Mouse (Mus musculus) lung, adult 2 months (tissue): ENCODE results near the gene Celsr2. TPM values are rescaled to one million over a fixed set of nuclear protein-coding genes. Genes with fewer than 3 reads are reported as not detected.

Experiments
- DNase-seq: peaks from one replicate; pipeline ENCODE4 v3.0.0; 2022
- H3K4me1 ChIP-seq: fragments of 200-500 bp; 2 replicates; pipeline ENCODE4 v1.6.1; 2011; ENCODE audit warnings: low read length; ENCODE audit not compliant: control insufficient read depth, insufficient read depth
- H3K4me3 ChIP-seq: fragments of 200-500 bp; replicated peaks from 2 replicates; pipeline ENCODE3; 2011; ENCODE audit warnings: low read depth, mild to moderate bottlenecking, control low read depth, low read length; ENCODE audit errors: extremely low read depth
- CTCF ChIP-seq: fragments of 200-500 bp; IDR thresholded peaks from 2 replicates; pipeline ENCODE4 v1.5.1; 2011; ENCODE audit warnings: mild to moderate bottlenecking, low read length, control low read depth; ENCODE audit not compliant: insufficient read depth
- POLR2A ChIP-seq: fragments of 200-500 bp; IDR thresholded peaks from 2 replicates; pipeline ENCODE4 v1.6.1; 2011; ENCODE audit warnings: low read depth, mild to moderate bottlenecking, control low read depth, low read length, borderline replicate concordance; ENCODE audit errors: extremely low read depth
- WGBS: fragments of 180-500 bp; shearing (Covaris S2); methylation state at CpG from one replicate; pipeline ENCODE4 v1.1.7; 2018; 5-methylcytosine and 5-hydroxymethylcytosine counted together
- polyA plus RNA-seq: library from polyadenylated mRNA; depleted of rRNA; stranded (reverse); fragments of >200 nt; gene quantifications from 2 replicates; pipeline ENCODE4 v1.2.3, GENCODE M21; 2012

Gene Celsr2
- polyA plus RNA-seq, 1 experiment, result 26.7 TPM

DNA sequence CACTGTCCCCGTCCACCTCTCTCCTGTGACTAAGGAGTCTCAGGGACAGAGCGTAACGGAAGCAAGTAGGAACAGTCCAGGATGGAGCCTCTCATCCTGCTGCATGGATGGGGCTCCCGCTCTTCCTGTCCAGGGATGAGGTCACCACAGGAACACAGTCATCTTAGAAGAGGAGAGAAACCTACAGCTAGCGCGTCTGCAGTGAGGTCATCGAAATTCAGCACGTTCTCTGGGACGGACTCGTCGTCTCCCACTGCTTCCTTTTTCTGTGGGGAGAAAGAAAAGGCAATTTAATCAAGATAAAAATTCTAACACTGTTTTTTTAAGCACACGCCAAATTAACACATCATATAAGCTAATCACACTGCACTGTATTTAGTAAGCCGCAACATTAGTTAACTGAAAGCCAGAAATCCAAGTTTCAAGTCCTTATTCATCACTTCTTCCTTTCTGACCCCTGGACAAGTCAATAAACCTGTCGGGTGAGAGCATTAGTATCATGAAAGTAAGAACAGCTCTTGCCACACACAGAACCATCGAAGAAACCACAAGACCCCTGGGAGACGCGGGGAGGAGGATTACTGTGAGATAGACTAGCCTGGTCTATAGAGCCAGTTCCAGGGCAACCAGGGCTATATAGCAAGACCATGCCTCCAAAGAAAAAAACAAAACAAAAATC lies 20.5 kb upstream of the Celsr2 start:
- no peak overlapping the region for H3K4me3 ChIP-seq
- H3K4me1 ChIP-seq, result no peaks in the 10 kb centered on the region
- no peak for TF ChIP-seq POLR2A
- TF ChIP-seq CTCF, result no peak
- DNase-seq, result no peak
- WGBS, result 61% methylated on average over 17 of the region's 17 CpGs

DNA sequence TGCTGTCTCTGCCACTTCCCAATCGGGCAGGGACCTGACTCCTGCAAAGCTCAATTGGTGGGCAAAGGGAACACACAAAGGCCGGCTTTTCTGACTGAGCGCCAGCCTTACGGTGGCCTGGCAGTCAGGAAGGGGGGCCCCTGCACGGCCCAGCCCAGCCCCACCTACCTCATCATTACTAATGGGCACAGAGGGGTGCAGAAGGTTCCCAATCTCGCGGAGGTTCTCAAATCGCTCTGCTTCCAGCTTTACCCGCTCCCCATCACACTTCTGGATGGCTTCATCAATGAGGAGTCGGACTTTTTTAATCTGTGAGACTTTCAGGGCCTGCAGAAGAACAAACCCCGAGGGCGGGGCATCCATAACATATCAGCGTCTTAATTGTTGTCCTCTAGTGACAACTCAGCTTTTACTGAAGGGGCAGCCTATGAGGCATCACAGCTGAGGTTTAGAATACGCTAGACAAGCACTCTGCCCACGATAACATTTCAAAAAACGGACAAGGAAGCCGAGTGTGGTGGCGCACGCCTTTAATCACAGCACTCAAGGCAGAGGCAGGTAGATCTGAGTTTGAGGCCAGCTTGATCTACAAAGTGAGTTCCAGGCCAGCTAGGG lies 18.6 kb upstream of the Celsr2 start:
- TF ChIP-seq CTCF, result no peak
- no peak for TF ChIP-seq POLR2A
- Histone ChIP-seq H3K4me3 (no peak overlapping the region), H3K4me1 (no peaks in the 10 kb centered on the region)
- WGBS, result 72% methylated on average over 19 of the region's 19 CpGs
- DNase-seq, result no peak

DNA sequence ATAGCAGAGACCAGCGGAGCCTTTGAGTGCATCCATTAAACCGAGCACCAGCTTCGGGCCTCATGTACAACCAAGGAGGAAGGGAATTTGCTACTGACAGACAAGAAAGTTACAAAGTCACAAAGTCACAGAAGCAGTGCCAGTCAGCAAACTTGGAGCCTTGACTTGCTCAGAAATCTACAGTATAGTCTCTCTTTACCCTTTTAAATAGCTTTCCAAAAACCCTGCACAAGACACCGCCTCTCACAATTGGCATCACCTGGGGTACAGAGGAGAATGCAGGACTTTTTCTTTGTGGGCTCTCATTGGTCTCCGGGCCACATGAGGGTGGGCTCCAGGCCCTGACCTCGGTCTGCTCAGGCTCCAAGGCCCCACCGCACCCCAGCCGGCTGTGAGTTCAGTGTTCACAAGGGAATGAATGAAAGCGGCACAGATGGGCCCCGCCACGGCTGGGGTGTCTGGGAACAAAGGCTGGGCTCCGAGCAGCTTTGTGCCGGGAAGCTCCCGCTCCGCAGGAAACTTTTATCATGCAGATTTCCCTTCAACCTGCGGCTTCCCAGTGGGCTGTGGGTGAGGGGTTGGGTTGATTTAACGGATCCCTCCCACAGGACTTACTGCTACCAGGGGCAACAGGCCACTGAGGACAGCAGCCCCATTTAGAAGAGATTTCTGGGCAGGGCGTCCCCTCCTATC lies 18.0 kb upstream of the Celsr2 start:
- Histone ChIP-seq H3K4me3 (no peak overlapping the region), H3K4me1 (no peaks in the 10 kb centered on the region)
- TF ChIP-seq POLR2A, result no peak
- WGBS, result 78% methylated on average over 18 of the region's 18 CpGs
- DNase-seq, result no peak

DNA sequence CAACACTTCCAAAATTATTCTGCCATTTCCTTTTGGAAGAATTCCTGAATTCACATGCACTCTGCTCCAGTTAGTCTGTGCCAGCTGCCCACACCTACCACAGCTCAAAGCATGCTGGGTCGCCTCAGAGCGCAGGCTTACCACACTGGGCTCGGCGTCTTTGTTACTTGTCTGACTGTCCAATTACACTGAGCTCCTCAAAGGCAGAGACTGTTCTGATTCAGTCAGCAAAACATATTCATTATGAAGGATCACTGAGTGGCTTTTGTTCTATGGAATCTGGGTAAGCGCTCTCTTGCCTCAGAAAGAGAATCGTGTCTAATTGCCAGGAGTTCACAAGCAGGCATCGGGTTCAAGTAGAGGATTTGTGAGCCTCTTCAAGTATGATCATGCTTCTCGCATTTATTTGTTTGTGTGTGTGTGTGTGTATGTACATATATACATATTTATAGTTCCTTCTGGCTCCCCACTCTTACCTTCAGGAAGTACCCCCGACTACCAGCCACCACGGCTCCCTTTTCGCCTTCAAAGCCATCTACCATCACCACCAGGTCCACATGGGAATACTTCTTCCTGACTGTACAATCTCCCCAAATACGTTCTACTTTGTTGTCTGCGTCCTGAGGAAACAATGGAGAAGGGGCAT lies 17.3 kb upstream of the Celsr2 start:
- TF ChIP-seq CTCF, result no peak
- no peak for TF ChIP-seq POLR2A

DNA sequence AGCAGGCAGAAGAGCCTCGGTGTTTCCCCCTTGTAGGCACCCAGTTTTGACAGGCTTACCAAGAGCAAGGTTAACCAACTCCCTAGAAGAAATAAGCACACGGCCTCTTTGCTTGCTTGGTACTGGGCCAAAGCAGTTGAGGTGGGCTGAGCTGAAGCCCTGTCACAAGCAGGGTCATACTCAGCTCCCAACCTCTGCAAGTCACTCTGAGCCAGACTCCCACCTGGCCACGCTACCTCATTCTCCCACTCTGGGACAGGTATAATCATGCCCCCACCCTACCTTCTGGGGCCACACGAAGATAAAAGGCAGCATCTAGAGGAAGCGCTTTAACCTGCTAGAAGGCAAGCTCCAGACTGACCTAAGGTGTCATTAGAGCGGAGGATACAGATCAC lies 10.3 kb upstream of the Celsr2 start:
- no peak overlapping the region for H3K4me3 ChIP-seq
- H3K4me1 ChIP-seq, result no peaks in the 10 kb centered on the region
- WGBS, result 91% methylated on average over 6 of the region's 6 CpGs
- no peak for DNase-seq
- TF ChIP-seq POLR2A (no peak), CTCF (no peak)

More for the DNA sequence above, 17.3 kb upstream of the Celsr2 start:
- Histone ChIP-seq H3K4me1 (no peaks in the 10 kb centered on the region), H3K4me3 (no peak overlapping the region)
- 85% methylated on average over 13 of the region's 13 CpGs for WGBS
- no peak for DNase-seq

DNA sequence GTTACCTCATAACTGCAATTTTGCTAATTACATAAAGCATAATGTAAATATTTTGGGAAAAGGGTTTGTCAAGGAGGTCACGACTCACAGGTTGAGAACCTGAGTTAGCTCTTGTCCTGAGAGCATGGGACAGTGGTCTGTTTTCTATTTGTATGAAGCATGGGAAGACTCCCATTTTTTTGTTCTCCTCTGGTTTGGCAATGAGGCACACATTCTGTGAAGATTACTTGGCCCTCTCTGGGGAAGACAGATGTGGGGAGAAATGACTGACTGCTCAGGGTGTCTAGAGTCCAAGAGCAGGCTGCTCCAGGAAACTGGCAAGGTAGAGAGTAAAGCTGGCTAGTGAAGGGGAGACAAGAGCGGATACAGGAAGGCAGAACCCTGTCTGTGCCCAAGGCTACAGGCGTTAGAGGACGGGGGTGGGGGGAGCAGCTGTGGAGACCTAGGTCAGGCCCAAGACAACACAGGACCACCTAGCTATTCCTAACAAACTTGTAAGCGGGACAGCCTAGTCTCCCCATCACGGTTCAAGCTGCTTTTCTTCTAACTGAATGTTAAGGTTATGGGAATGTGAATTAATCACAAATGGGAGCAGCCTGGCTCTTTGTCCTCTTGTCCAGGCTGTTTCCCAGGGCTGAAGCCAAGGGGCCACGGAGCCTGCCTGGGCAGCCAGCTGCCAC lies 9.7 kb upstream of the Celsr2 start:
- WGBS, result 82% methylated on average over 7 of the region's 7 CpGs
- Histone ChIP-seq H3K4me3 (no peak overlapping the region), H3K4me1 (no peaks in the 10 kb centered on the region)
- TF ChIP-seq CTCF (no peak), POLR2A (no peak)
- no peak for DNase-seq

DNA sequence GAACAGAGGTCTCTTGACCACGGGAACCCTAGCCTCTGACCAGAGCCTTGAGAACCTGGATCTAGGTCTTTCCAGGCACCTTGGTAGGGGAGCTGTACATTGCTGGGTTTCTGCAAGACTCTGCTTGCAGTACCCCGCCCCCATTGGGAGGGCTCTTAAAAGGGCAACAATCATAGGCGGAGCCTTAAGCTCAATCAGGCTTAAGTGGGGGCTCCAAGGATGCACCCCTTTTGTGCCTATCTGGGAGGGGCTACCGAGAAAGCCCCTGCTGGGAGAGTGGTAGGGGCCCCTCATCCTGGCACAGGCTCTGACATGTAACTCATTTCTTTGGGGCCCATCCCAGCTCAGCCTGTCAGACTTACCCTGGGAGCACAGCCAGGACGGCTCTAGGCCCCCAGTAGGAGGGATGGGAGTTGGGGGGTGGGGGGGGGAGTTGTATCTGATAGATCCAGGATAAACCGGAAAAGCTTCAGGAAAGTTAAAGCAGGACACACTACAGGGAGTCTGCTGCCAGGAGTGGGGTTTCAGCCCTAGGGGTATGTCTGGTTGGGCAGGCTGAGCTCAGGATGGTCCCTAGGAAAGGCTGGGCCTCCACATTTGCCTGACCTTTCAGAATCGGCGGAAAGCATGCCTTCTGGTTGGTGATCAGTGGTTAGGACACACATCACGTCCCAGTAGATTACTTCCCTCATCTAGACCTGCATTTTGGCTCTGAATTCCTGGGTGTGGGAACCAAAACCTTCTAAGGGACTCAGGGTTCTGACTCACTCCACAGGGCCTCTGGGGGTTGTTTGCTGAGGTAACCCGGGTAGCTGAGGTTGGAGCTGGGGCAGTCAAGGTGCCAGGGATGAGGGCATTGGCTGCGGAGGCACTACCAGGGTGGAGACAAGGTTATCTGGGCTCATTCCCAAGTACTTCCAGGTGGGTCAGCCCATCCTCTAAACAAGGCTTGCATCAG lies 8.8 kb upstream of the Celsr2 start:
- WGBS, result 18% methylated on average over 11 of the region's 11 CpGs

DNA sequence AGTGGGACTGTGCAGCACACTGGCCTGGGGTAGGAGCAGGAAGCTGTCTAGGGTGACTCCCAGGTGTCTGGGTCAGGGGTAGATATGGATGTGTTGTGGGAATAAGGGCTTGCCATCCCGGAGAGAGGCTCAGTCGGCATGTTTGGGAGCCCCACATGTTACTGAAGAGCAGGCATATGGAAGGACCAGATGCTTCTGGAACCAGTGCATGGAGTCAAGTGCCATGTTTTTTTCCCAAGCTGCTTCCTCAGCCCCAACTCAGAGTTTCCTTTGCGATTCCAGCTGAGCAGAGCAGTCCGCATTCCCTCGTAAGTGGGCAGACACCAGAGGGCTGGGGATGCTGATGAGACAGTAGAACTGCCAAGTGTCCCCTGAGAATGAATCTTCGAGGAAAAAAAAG lies 7.7 kb upstream of the Celsr2 start:
- no peaks in the 10 kb centered on the region for H3K4me1 ChIP-seq
- WGBS, result 36% methylated on average over 6 of the region's 6 CpGs
- DNase-seq, result no peak
- no peak overlapping the region for H3K4me3 ChIP-seq
- TF ChIP-seq POLR2A (no peak), CTCF (no peak)

More for the DNA sequence above, 8.8 kb upstream of the Celsr2 start:
- Histone ChIP-seq H3K4me3 (no peak overlapping the region), H3K4me1 (no peaks in the 10 kb centered on the region)
- peak; percentile 41 for DNase-seq
- no peak for TF ChIP-seq CTCF
- no peak for TF ChIP-seq POLR2A

DNA sequence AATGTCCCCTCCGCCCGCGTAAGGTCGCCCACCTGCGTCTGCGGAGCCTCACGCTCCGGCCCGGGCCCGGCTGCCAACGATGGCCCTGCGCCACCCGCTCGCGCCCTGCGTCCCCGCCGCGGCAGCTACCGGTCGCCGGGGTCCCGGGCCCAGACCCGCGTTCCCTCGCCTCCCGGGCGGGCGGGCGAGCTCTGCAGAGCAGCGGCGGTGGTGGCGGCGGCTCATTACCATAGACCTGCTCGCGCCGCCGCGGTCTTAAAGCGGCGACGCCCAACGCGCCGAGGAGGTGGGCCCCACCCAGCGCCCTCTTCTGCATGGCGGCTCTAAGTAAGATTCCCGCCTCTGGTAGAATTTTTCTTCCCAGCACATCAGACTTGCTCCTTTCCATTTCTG lies 475 bp upstream of the Celsr2 start:
- DNase-seq, result peak; percentile 63

More for the DNA sequence above, 475 bp upstream of the Celsr2 start:
- peak overlapping the region; percentile 78 for H3K4me3 ChIP-seq
- 1% methylated on average over 48 of the region's 48 CpGs for WGBS
- H3K4me1 ChIP-seq, result peaks cover 16% of the 10 kb centered on the region
- TF ChIP-seq CTCF (no peak), POLR2A (no peak)
